Mouse (Mus musculus) left cerebral cortex, adult 18-20 months (tissue): ENCODE measurements at regions not wholly inside any gene's neighbourhood (a gene's known extent, or its start where the extent isn't known, plus 50 kb on each side); places are given as distances from the start of the nearest gene placed in this dataset.
A peak's percentile ranks its signal among the peaks of the same experiment; 100 is the strongest.

Experiments used
- DNase-seq, 2 experiments: peaks; one replicate each; pipeline ENCODE4 v3.0.0; 2021 to 2022; ENCODE audit warnings: low spot score in 2 of 2, mixed read lengths in 1 of 2

- DNase-seq: peak in 1 of 2 experiments; percentile 17
These were observed 403.6 kb upstream of the Zdhhc25 start for GRCm38 (mm10) chr15:88196539-88196938.

- DNase-seq: no peak
These were observed 397.4 kb upstream of the Zdhhc25 start for GRCm38 (mm10) chr15:88202736-88203135.

- no peak for DNase-seq
These were observed 386.7 kb upstream of the Zdhhc25 start for GRCm38 (mm10) chr15:88213356-88213755.

GRCm38 (mm10) chr15:88214286-88214685 is 385.8 kb upstream of the Zdhhc25 start:
- DNase-seq: no peak

GRCm38 (mm10) chr15:88229456-88229855 is 370.6 kb upstream of the Zdhhc25 start:
- no peak for DNase-seq

GRCm38 (mm10) chr15:88244606-88245005 is 355.5 kb upstream of the Zdhhc25 start:
- peak; percentile 4 to 30 for DNase-seq

- DNase-seq: peak in 1 of 2 experiments; percentile 26
These were observed 354.4 kb upstream of the Zdhhc25 start for GRCm38 (mm10) chr15:88245496-88246246.

GRCm38 (mm10) chr15:88247974-88248625 is 352.0 kb upstream of the Zdhhc25 start:
- peak; percentile 95 to 96 for DNase-seq

GRCm38 (mm10) chr15:88288051-88288450 is 312.1 kb upstream of the Zdhhc25 start:
- DNase-seq: no peak

GRCm38 (mm10) chr15:88288696-88289095 is 311.4 kb upstream of the Zdhhc25 start:
- no peak for DNase-seq

GRCm38 (mm10) chr15:88290740-88291363 is 309.2 kb upstream of the Zdhhc25 start:
- DNase-seq: no peak

- no peak for DNase-seq
These were observed 301.0 kb upstream of the Zdhhc25 start for GRCm38 (mm10) chr15:88299061-88299460.

- no peak for DNase-seq
These were observed 288.9 kb upstream of the Zdhhc25 start for GRCm38 (mm10) chr15:88311158-88311557.

- no peak for DNase-seq
These were observed 285.2 kb upstream of the Zdhhc25 start for GRCm38 (mm10) chr15:88314810-88315459.

GRCm38 (mm10) chr15:88318048-88318447 is 282.1 kb upstream of the Zdhhc25 start:
- DNase-seq: no peak

- DNase-seq: no peak
These were observed 280.6 kb upstream of the Zdhhc25 start for GRCm38 (mm10) chr15:88319527-88319926.

GRCm38 (mm10) chr15:88323584-88324375 is 276.3 kb upstream of the Zdhhc25 start:
- DNase-seq: no peak

- no peak for DNase-seq
These were observed 275.0 kb upstream of the Zdhhc25 start for GRCm38 (mm10) chr15:88325108-88325507.

GRCm38 (mm10) chr15:88353206-88353605 is 246.9 kb upstream of the Zdhhc25 start:
- no peak for DNase-seq

- no peak for DNase-seq
These were observed 239.6 kb upstream of the Zdhhc25 start for GRCm38 (mm10) chr15:88360375-88361035.
